Mouse (Mus musculus) common myeloid progenitor, adult 5-6 weeks (primary cell): ENCODE data around the gene Hadhb. TPM values are rescaled to one million over a fixed set of nuclear protein-coding genes. Genes with fewer than 3 reads are reported as not detected.

Source experiments
- ATAC-seq: replicated peaks from 2 replicates; pipeline ENCODE4 v1.8.0; 2016; ENCODE audit warnings: low read depth, mild to moderate bottlenecking, moderate TSS enrichment, inconsistent platforms; ENCODE audit not compliant: poor library complexity, severe bottlenecking
- total RNA-seq: library from RNA; stranded (forward); fragments of 200-1000, 187-1606 nt; gene quantifications from 2 replicates; pipeline ENCODE4 v1.2.3, GENCODE M21; 2017

The Hadhb gene
- total RNA-seq, 1 experiment from 2014 or later: 66.7 TPM

DNA sequence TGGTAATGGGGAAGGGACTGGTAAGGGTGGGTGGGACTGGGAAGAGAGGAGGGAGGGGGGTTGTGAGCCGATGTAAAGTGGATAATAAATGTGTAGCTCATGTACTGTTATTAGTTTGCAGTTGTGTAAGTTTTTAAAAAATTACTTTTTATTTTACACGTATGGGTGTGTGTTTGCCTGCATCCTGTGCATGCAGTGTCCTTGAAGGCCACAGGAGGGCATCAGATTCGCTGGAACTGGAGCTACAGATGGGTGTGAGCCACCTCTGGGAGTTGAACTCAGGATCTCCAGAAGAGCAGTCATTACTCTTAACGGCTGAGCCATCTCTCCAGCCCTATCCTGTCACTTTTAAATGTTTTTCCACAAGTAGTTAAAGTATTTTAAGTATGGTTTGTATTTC is 75.9 kb downstream of the Hadhb start:
- ATAC-seq: no peak

DNA sequence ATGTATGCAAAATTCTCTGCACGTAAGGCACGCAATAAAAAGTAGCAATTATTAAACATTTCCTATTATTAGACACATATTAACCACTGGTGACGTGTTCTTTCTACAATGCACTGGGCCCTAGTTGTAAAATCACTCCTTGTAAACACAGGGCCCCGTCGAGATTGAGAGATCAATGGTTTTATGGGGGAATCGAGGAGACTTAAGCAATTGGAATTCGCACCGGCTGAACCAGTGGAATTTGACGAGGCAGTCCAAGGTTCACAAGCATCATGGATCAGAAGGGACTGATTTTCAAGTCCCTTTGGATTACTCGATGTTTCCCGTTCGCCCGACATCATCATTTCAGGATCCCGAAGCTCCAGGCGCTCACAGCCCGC is 76.8 kb downstream of the Hadhb start:
- ATAC-seq: no peak

DNA sequence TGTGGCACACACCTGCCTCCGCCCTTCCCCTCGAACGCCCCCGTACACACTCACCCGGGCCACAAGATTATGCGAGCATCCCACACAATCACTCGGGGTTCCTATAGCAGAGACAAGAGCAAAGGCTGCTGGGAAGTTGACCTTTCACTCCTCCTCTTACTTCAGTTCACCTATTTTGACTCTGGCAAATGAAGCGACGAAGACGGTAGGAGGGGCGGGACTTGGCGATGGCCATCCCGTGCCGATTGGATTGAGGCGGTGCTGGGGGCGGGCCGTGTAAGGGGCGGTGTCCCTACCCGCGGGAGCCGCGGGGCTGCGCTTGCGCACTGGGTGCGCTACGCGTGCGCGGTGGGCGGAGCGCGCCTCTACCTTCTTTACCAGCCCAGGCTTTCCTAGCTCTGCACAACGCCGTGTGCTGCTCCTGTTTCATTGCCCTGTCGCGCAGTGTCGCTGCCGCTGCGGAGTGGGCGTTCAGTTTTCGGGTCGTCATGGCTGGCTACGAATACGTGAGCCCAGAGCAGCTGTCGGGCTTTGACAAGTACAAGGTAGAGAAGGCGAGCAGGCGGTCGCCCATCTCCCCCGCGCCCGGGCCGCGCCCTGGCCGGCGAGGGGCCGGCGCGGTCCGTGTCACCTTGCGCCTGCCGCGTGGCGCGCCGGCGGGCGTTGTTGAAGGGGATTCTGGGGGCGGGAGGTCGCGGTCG is 77.4 kb downstream of the Hadhb start, which contains the start of gene Selenoi:
TSS of gene Selenoi (plus strand) at position 311 of the 701 bp plus-strand sequence.
- ATAC-seq: peak; percentile 96

DNA sequence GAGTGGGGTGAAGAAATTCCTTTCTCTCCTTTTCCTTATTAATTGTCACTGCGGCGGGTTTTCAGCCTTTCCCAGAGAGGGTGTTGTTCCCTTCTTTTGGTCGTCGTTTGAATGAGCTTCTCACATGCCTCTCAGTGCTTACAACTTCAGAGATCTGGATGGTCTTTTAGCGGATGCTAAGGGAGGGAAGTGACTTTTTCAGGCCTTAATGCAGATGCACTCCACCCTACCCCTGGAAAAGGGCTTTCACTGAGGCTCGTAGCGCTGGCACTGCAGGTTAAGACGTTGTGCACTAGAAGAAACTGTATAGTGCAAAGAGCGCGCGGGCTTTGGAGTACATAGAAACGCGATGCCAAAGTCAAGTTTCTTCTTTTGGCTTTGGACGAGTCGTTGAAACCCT is 78.0 kb downstream of the Hadhb start:
- no peak for ATAC-seq

DNA sequence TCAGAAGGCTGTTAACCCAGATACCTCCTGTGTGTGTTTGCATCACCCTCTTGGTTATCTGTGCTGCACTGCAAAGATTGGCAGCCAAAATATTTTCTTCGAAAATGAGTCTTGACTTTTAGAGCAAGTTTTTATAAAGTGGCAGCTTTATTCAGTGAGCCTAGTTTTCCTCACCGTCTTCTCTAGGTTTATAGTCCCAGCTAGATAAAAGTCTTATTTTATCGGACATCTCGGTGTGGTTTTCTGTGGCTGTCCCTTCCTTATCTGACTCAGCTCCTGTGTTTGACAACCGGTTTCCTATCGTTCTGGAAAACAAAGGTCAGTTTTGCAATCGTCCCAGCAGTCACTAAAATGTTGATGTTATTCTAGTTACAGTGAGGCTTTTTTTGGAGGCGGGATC is 78.9 kb downstream of the Hadhb start:
- ATAC-seq: no peak

Other genes starting within 250 kb of the Hadhb start
- gene Il6, start 142.1 kb upstream of the Hadhb start, total RNA-seq: 0.19 and 2.3 TPM in 2 replicates
- gene Tyms, start 81.6 kb upstream of the Hadhb start, total RNA-seq: 112 and 152 TPM in 2 replicates
- gene Garem2, start 50.1 kb upstream of the Hadhb start, total RNA-seq: not detected in 2 replicates
- gene 3110082J24Rik, start 49.2 kb upstream of the Hadhb start, total RNA-seq: not detected in 2 replicates
- gene Hadha, start 86 bp upstream of the Hadhb start, total RNA-seq: 139 and 147 TPM in 2 replicates
- not detected in 2 replicates for gene Adgrf3, start 50.5 kb downstream of the Hadhb start, total RNA-seq
- 39.6 and 69.2 TPM in 2 replicates for gene Selenoi, start 77.3 kb downstream of the Hadhb start, total RNA-seq
- gene Drc1, start 126.1 kb downstream of the Hadhb start, total RNA-seq: not detected in 2 replicates